Mouse (Mus musculus): ENCODE results near the gene Hibadh. TPM values are rescaled to one million over a fixed set of nuclear protein-coding genes. Genes with fewer than 3 reads are reported as not detected.

The Hibadh gene
- polyA plus RNA-seq, 1 experiment from 2014 or later: 80.1 TPM

GRCm38 (mm10) chr6:52504676-52505460 lies 135.3 kb downstream of the Hibadh start:
- Histone ChIP-seq H3K27me3 (replicated peaks; ENCODE audit: low read depth, poor library complexity, severe bottlenecking) (no peaks in the 10 kb centered on the region), H3K36me3 (replicated peaks) (no peaks in the 10 kb centered on the region), H3K9me3 (no peaks in the 10 kb centered on the region), H3K27ac (replicated peaks) (no peak overlapping the region), H3K4me3 (no peak overlapping the region), H3K4me1 (peaks cover 10% of the 10 kb centered on the region; the same call in 1 of the 2 replicates)
- WGBS: 61% methylated on average over 8 of the region's 8 CpGs
- no peak for DNase-seq (ENCODE audit: low spot score)

DNA sequence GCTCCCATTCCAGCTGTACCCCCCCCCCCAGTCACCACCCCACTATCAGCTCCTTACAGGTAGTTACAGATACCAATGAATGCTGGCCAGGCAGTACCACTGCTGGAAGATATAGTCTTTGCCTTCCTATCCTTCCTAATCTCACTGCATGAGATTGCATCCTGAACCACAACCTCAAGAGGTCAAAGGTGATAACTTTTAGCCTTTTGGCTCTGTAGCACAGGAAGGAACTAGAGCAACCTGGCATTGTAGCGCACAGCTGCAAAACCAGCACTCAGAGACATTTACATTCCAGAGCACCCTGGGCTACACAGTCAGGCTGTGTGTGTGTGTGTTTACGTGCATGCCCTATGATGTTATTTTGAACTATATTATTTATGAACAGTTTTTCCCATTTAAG lies 137.2 kb downstream of the Hibadh start:
- 70% methylated on average over 2 of the region's 2 CpGs for WGBS
- Histone ChIP-seq H3K27ac (replicated peaks) (no peak overlapping the region), H3K4me3 (no peak overlapping the region), H3K9me3 (no peaks in the 10 kb centered on the region), H3K36me3 (replicated peaks) (no peaks in the 10 kb centered on the region), H3K4me1 (peaks cover 10% of the 10 kb centered on the region; the same call in 1 of the 2 replicates), H3K27me3 (replicated peaks; ENCODE audit: low read depth, poor library complexity, severe bottlenecking) (no peaks in the 10 kb centered on the region)
- no peak for DNase-seq (ENCODE audit: low spot score)

DNA sequence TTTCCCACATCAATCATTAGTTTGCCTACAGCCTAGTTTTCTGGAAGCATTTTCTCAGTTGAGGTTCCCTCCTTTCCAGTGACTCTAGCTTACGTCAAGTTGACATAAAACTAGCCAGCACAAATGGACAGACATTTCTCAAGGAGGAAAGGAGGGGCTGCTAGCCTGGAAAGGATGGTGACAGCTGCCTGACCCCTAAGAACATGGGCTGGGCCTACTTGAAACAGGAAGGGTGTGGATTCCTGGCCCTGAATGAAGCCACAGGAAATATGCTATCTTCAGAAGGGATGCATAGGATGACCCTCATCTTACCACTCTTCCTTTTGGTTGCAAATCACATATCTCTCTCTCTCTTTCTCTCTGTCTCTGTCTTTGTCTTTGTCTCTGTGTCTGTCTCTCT lies 138.7 kb downstream of the Hibadh start:
- 93% methylated on average over 1 of the region's 1 CpGs for WGBS
- Histone ChIP-seq H3K36me3 (replicated peaks) (no peaks in the 10 kb centered on the region), H3K27ac (replicated peaks) (no peak overlapping the region), H3K9me3 (no peaks in the 10 kb centered on the region), H3K4me3 (no peak overlapping the region), H3K27me3 (replicated peaks; ENCODE audit: low read depth, poor library complexity, severe bottlenecking) (no peaks in the 10 kb centered on the region), H3K4me1 (peaks cover 7% of the 10 kb centered on the region; the same call in 1 of the 2 replicates)
- DNase-seq (ENCODE audit: low spot score): no peak

Other genes starting within 250 kb of the Hibadh start
- 115 and 130 TPM in 2 replicates for gene Tax1bp1, start 73.3 kb upstream of the Hibadh start, polyA plus RNA-seq (2016; fragmentation: Nextera tagmentation; extraction: Ambion mirVana)